Mouse (Mus musculus): Measurements from ENCODE around the gene Pacsin2.

GRCm38 (mm10) chr15:83387911-83388310 lies 76.5 kb downstream of the Pacsin2 start:
- TF ChIP-seq CTCF (IDR thresholded peaks at IDR 0.05; ENCODE audit: insufficient read depth, low read depth, low read length) (no peak), POLR2A (IDR thresholded peaks at IDR 0.05; ENCODE audit: insufficient read depth, low read depth, low read length) (no peak)

Measured in olfactory bulb, adult 2 months (tissue).